Mouse (Mus musculus) limb, embryonic 15.5 days (tissue): Measurements from ENCODE around the gene Myo9b. TPM values are rescaled to one million over a fixed set of nuclear protein-coding genes. Genes with fewer than 3 reads are reported as not detected.
A peak's percentile ranks its signal among the peaks of the same experiment; 100 is the strongest.
"Not testable (repeated sequence)": the region's sequence is repeated elsewhere in the genome, so short reads cannot be mapped to it uniquely, and the experiment has no call there.

Source experiments
- ATAC-seq: fragments of 200-750 bp; cut with Nextera tagmentation; 2 replicates; pipeline ENCODE4 v1.8.0; 2017; ENCODE audit warnings: low read depth, moderate TSS enrichment; ENCODE audit not compliant: insufficient number of reproducible peaks, low FRiP score, low TSS enrichment
- H3K27ac ChIP-seq: fragments of 300-500 bp; sonication (generic); 2 replicates; pipeline ENCODE4 v1.5.1; 2015; ENCODE audit warnings: moderate library complexity, mild to moderate bottlenecking, inconsistent platforms
- H3K27me3 ChIP-seq: fragments of 300-500 bp; sonication (generic); 2 replicates; pipeline ENCODE4 v1.6.1; 2015; ENCODE audit warnings: inconsistent platforms
- H3K36me3 ChIP-seq: fragments of 300-500 bp; sonication (generic); 2 replicates; pipeline ENCODE4 v1.6.1; 2015; ENCODE audit warnings: inconsistent platforms
- H3K4me1 ChIP-seq: fragments of 300-500 bp; sonication (generic); 2 replicates; pipeline ENCODE4 v1.6.1; 2015; ENCODE audit warnings: inconsistent platforms
- H3K4me2 ChIP-seq: fragments of 300-500 bp; sonication (generic); 2 replicates; pipeline ENCODE4 v1.6.1; 2015; ENCODE audit warnings: mild to moderate bottlenecking, inconsistent platforms
- H3K4me3 ChIP-seq: fragments of 300-500 bp; sonication (generic); 2 replicates; pipeline ENCODE4 v1.5.1; 2015; ENCODE audit warnings: mild to moderate bottlenecking, inconsistent platforms
- H3K9ac ChIP-seq: fragments of 300-500 bp; sonication (generic); 2 replicates; pipeline ENCODE4 v1.6.1; 2015; ENCODE audit warnings: inconsistent platforms
- H3K9me3 ChIP-seq: fragments of 300-500 bp; sonication (generic); 2 replicates; pipeline ENCODE4 v1.6.1; 2016; ENCODE audit warnings: inconsistent platforms
- WGBS: fragments of 180-500 bp; shearing (Covaris S2); methylation state at CpG from one replicate; pipeline ENCODE4 v1.1.7; 2015; 5-methylcytosine and 5-hydroxymethylcytosine counted together
- polyA plus RNA-seq: library from polyadenylated mRNA; unstranded; fragments of >200 nt; fragmentation: Nextera tagmentation; extraction: Ambion mirVana; gene quantifications from 2 replicates; pipeline ENCODE4 v1.2.1, GENCODE M21; 2015

Gene Myo9b
- polyA plus RNA-seq, 1 experiment from 2014 or later: 27.1 TPM

- not testable (repeated sequence) for ATAC-seq, H3K9ac ChIP-seq
Measured at GRCm38 (mm10) chr8:71279409-71279808, 6.9 kb downstream of the Myo9b start.

GRCm38 (mm10) chr8:71281731-71282130, 9.2 kb downstream of the Myo9b start:
- not testable (repeated sequence) for H3K27ac ChIP-seq, H3K27me3 ChIP-seq, H3K4me3 ChIP-seq, ATAC-seq, H3K4me2 ChIP-seq, H3K36me3 ChIP-seq, H3K9me3 ChIP-seq, H3K9ac ChIP-seq
- 81% methylated on average over 1 of the region's 1 CpGs for WGBS
- H3K4me1 ChIP-seq: peaks cover 31% of the 10 kb centered on the region

More at GRCm38 (mm10) chr8:71279409-71279808, 6.9 kb downstream of the Myo9b start:
- not testable (repeated sequence) for H3K27ac ChIP-seq, H3K4me3 ChIP-seq, H3K9me3 ChIP-seq, H3K36me3 ChIP-seq, H3K4me2 ChIP-seq, H3K27me3 ChIP-seq
- 52% methylated on average over 1 of the region's 1 CpGs for WGBS
- peaks cover 28% of the 10 kb centered on the region for H3K4me1 ChIP-seq

DNA sequence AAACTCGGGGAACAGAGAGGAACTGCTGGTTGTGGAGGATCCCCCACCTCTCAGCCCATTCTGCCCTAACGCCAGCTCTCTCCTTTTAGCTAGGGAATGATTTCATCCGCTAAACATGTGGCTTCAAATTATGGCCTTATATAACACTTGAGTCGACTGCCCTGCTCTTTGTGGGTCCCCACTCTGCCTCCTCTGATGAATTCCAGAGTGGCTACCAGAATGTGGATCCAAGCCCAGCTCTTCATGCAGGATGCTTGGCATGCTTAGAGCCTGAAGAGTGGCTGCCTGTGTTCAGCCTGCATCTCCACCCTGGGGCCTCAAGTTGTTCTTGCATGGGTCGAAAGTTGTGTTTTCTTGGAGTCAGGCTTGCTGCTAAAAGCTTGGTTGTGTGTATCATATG, 10.1 kb downstream of the Myo9b start:
- Histone ChIP-seq H3K4me2 (no peak overlapping the region), H3K36me3 (0 out of 2 replicates have a peak, but pooled peaks cover 3% of the 10 kb centered on the region), H3K4me1 (peaks cover 31% of the 10 kb centered on the region), H3K9me3 (no peaks in the 10 kb centered on the region), H3K27me3 (no peaks in the 10 kb centered on the region), H3K4me3 (no peak overlapping the region), H3K27ac (peak overlapping the region; percentile 74), H3K9ac (no peak overlapping the region)
- WGBS: 38% methylated on average over 5 of the region's 5 CpGs
- ATAC-seq: peak; percentile 37; the same call in 1 of the 2 replicates

GRCm38 (mm10) chr8:71286223-71286622, 13.7 kb downstream of the Myo9b start:
- Histone ChIP-seq H3K36me3 (peaks cover 26% of the 10 kb centered on the region), H3K4me1 (peaks cover 31% of the 10 kb centered on the region)
- ATAC-seq, H3K4me2 ChIP-seq, H3K4me3 ChIP-seq, H3K9me3 ChIP-seq, H3K9ac ChIP-seq, H3K27ac ChIP-seq, H3K27me3 ChIP-seq: not testable (repeated sequence)
- 67% methylated on average over 2 of the region's 2 CpGs for WGBS

DNA sequence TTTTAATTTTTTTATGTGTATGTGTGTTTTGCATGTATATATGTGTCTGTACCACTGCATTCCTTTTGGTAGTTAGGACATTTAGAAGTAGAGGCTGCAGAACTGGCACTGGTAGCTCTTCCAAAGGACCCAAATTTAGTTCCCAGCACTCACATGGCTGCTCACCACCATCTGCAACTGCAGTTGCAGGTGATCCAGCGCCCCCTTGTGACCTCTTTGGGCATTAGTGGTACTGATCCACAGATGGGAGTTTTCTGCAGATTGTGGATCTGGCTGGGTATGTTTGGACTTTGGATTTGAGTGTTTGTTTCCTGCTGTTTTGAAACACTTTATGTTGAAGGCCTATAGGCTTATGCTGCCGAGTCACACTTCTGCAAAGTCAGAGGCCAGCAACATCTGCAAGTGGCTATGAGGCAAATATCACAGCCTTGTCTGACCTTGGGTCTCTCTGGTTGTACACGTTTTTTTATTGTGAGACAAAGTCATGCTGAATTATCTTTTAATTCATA, 16.0 kb downstream of the Myo9b start:
- Histone ChIP-seq H3K9me3 (no peaks in the 10 kb centered on the region), H3K4me3 (no peak overlapping the region), H3K4me2 (no peak overlapping the region), H3K9ac (no peak overlapping the region), H3K27ac (no peak overlapping the region), H3K4me1 (peaks cover 14% of the 10 kb centered on the region; the same call in 1 of the 2 replicates), H3K27me3 (no peaks in the 10 kb centered on the region), H3K36me3 (peaks cover 38% of the 10 kb centered on the region)
- no peak for ATAC-seq
- 55% methylated on average over 3 of the region's 3 CpGs for WGBS

- no peak overlapping the region for H3K4me2 ChIP-seq
- peaks cover 38% of the 10 kb centered on the region for H3K36me3 ChIP-seq
- H3K4me1 ChIP-seq: peaks cover 9% of the 10 kb centered on the region; the same call in 1 of the 2 replicates
- no peak for ATAC-seq
- H3K4me3 ChIP-seq: no peak overlapping the region
- WGBS: 78% methylated on average over 7 of the region's 7 CpGs
- no peaks in the 10 kb centered on the region for H3K27me3 ChIP-seq
- no peak overlapping the region for H3K9ac ChIP-seq
- H3K27ac ChIP-seq: no peak overlapping the region
- H3K9me3 ChIP-seq: no peaks in the 10 kb centered on the region
Measured at GRCm38 (mm10) chr8:71289098-71289497, 16.6 kb downstream of the Myo9b start.

- H3K27me3 ChIP-seq: no peaks in the 10 kb centered on the region
- peaks cover 47% of the 10 kb centered on the region for H3K36me3 ChIP-seq
- WGBS: 92% methylated on average over 21 of the region's 21 CpGs
- H3K9ac ChIP-seq: no peak overlapping the region
- no peak for ATAC-seq
- H3K4me1 ChIP-seq: peaks cover 1% of the 10 kb centered on the region; the same call in 1 of the 2 replicates
- H3K27ac ChIP-seq: no peak overlapping the region
- no peak overlapping the region for H3K4me2 ChIP-seq
- H3K4me3 ChIP-seq: no peak overlapping the region
- H3K9me3 ChIP-seq: no peaks in the 10 kb centered on the region
Measured at GRCm38 (mm10) chr8:71290211-71290610, 17.7 kb downstream of the Myo9b start.

- no peaks in the 10 kb centered on the region for H3K4me1 ChIP-seq
- no peak overlapping the region for H3K4me3 ChIP-seq
- H3K9me3 ChIP-seq: no peaks in the 10 kb centered on the region
- H3K27ac ChIP-seq: no peak overlapping the region
- H3K9ac ChIP-seq: no peak overlapping the region
- H3K4me2 ChIP-seq: no peak overlapping the region
- peaks cover 47% of the 10 kb centered on the region for H3K36me3 ChIP-seq
- H3K27me3 ChIP-seq: no peaks in the 10 kb centered on the region
- WGBS: 91% methylated on average over 10 of the region's 10 CpGs
- no peak for ATAC-seq
Measured at GRCm38 (mm10) chr8:71290911-71291310, 18.4 kb downstream of the Myo9b start.

DNA sequence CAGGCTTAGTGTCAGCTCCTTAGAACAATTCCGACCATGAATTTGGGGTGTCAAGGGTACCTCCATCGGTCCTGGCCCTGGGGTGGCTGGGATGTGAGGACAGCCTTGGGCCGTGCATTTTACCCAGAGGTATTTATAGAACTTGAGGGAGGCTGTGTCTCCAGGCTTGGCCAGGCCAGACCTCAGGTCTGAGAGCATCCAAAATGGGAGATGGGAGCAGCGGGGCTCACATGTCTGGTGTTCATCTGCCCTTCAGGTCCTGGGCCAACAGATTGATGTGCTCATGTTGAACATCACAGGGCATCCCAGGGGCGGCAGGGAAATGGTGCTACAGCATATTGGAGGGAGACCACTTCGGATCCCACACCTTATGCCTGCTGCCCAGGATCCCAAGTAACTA, 18.8 kb downstream of the Myo9b start:
- Histone ChIP-seq H3K4me3 (no peak overlapping the region), H3K36me3 (peaks cover 51% of the 10 kb centered on the region), H3K4me2 (no peak overlapping the region), H3K27me3 (no peaks in the 10 kb centered on the region), H3K9ac (no peak overlapping the region), H3K27ac (no peak overlapping the region), H3K4me1 (no peaks in the 10 kb centered on the region), H3K9me3 (no peaks in the 10 kb centered on the region)
- no peak for ATAC-seq
- WGBS: 95% methylated on average over 6 of the region's 6 CpGs

DNA sequence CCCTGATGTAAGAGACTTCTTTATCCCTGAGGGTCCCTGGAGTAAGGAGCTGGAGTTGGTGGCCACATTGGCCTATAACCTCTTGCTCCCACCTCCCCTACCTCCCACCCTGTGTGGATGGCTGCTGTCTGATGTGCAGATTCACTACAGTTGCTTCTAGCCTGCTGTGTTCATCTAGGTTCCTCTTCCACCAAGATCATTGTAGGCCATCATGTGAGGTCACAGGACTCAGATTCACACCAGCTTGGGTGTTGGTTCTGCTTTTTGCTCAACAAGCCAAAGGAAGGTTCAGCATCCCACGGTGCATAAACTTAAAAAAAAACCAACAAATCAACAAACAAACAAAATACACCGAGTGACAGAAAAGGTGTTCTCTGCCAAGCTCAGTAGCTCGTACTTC, 21.4 kb downstream of the Myo9b start:
- not testable (repeated sequence) for H3K4me2 ChIP-seq, H3K4me3 ChIP-seq, H3K4me1 ChIP-seq, ATAC-seq, H3K9me3 ChIP-seq, H3K9ac ChIP-seq, H3K27me3 ChIP-seq, H3K27ac ChIP-seq
- H3K36me3 ChIP-seq: peaks cover 61% of the 10 kb centered on the region
- WGBS: 89% methylated on average over 3 of the region's 3 CpGs

GRCm38 (mm10) chr8:71296188-71296621, 23.7 kb downstream of the Myo9b start:
- Histone ChIP-seq H3K27ac (no peak overlapping the region), H3K4me3 (no peak overlapping the region), H3K4me1 (no peaks in the 10 kb centered on the region), H3K9ac (no peak overlapping the region), H3K36me3 (peaks cover 40% of the 10 kb centered on the region), H3K27me3 (no peaks in the 10 kb centered on the region), H3K9me3 (no peaks in the 10 kb centered on the region), H3K4me2 (no peak overlapping the region)
- no peak for ATAC-seq
- WGBS: 84% methylated on average over 2 of the region's 2 CpGs

DNA sequence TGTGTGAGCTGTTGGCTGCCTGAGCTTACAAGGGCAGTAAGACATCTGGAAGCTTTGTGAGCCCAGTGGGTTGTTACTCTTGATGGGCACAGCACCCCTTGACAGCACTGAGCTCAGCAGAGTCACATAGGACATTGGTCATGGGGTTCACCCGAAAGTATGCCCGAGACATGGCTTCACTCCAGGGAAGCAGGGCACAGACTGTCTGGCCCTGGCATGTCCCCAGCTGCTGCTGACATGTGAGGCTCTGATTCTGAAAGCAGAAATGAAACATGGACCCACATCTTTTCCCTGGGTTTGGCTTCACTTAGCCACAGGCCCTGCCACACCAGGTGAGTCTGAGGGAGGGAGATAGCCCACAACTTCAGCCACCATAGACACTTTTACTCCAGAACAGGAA, 24.3 kb downstream of the Myo9b start:
- no peak overlapping the region for H3K4me3 ChIP-seq
- WGBS: 95% methylated on average over 2 of the region's 2 CpGs

DNA sequence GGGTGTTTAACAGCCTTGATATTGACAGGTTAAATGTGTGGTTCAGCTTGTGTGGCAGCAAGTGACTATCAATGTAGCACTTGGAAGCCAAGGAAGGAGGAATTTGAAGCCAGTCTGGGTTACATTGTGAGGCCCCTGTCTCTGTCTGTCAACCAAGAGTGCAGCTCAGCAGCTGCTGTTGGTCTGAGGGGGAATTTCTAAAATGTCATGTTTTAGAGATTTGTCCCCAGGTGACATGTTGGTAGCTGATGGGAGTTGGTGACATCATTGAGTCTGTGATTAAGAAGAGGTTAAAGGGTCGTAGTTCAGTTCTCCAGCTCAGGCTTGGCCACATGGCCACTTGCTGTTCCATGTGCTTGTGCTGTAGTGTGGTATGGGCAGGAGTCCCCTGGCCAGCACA, 24.9 kb downstream of the Myo9b start:
- H3K4me3 ChIP-seq: no peak overlapping the region
- no peaks in the 10 kb centered on the region for H3K4me1 ChIP-seq
- H3K27ac ChIP-seq: no peak overlapping the region
- ATAC-seq: no peak
- H3K9ac ChIP-seq: no peak overlapping the region
- H3K36me3 ChIP-seq: peaks cover 41% of the 10 kb centered on the region
- 91% methylated on average over 1 of the region's 1 CpGs for WGBS
- no peaks in the 10 kb centered on the region for H3K9me3 ChIP-seq
- no peaks in the 10 kb centered on the region for H3K27me3 ChIP-seq
- H3K4me2 ChIP-seq: no peak overlapping the region

More for the DNA sequence above, 24.3 kb downstream of the Myo9b start:
- Histone ChIP-seq H3K27ac (no peak overlapping the region), H3K36me3 (peaks cover 38% of the 10 kb centered on the region), H3K9me3 (no peaks in the 10 kb centered on the region), H3K4me2 (no peak overlapping the region), H3K4me1 (no peaks in the 10 kb centered on the region), H3K27me3 (no peaks in the 10 kb centered on the region), H3K9ac (no peak overlapping the region)
- ATAC-seq: no peak
